Mouse (Mus musculus) intestine, postnatal 0 days (tissue): ENCODE data around the gene Olfr1055. TPM values are rescaled to one million over a fixed set of nuclear protein-coding genes. Genes with fewer than 3 reads are reported as not detected.

Source experiments
- ATAC-seq: fragments of 200-750 bp; cut with Nextera tagmentation; 2 replicates; pipeline ENCODE4 v1.8.0; 2017; ENCODE audit warnings: mild to moderate bottlenecking, moderate TSS enrichment, moderate library complexity
- H3K27ac ChIP-seq: fragments of 300-500 bp; sonication (generic); 2 replicates; pipeline ENCODE4 v1.5.1; 2014; ENCODE audit warnings: mild to moderate bottlenecking, low read depth, low read length, moderate library complexity
- H3K27me3 ChIP-seq: fragments of 300-500 bp; sonication (generic); replicated peaks from 2 replicates; pipeline ENCODE4 v1.6.1; 2014; ENCODE audit warnings: low read length, mixed read lengths; ENCODE audit not compliant: control insufficient read depth, insufficient read depth
- H3K36me3 ChIP-seq: fragments of 300-500 bp; sonication (generic); 2 replicates; pipeline ENCODE4 v1.6.1; 2014; ENCODE audit warnings: mild to moderate bottlenecking, moderate library complexity; ENCODE audit not compliant: control insufficient read depth, insufficient read depth
- H3K4me1 ChIP-seq: fragments of 300-500 bp; sonication (generic); replicated peaks from 2 replicates; pipeline ENCODE4 v1.6.1; 2014; ENCODE audit warnings: antibody characterized with exemption, low read length, mixed read lengths; ENCODE audit not compliant: control insufficient read depth, insufficient read depth
- H3K4me2 ChIP-seq: fragments of 300-500 bp; sonication (generic); replicated peaks from 2 replicates; pipeline ENCODE4 v1.6.1; 2014; ENCODE audit warnings: low read depth, mild to moderate bottlenecking, moderate library complexity
- H3K4me3 ChIP-seq: fragments of 300-500 bp; sonication (generic); 2 replicates; pipeline ENCODE4 v1.5.1; 2014; ENCODE audit warnings: low read depth, low read length
- H3K9ac ChIP-seq: fragments of 300-500 bp; sonication (generic); 2 replicates; pipeline ENCODE4 v1.6.1; 2014; ENCODE audit warnings: mild to moderate bottlenecking, low read depth, low read length
- H3K9me3 ChIP-seq: fragments of 300-500 bp; sonication (generic); 2 replicates; pipeline ENCODE4 v1.6.1; 2016; ENCODE audit warnings: mixed run types; ENCODE audit not compliant: control insufficient read depth
- CTCF ChIP-seq: sonication (generic); IDR thresholded peaks from 2 replicates; pipeline ENCODE4 v1.5.1; 2016; ENCODE audit warnings: low read depth, mild to moderate bottlenecking, control low read depth, antibody characterized with exemption, moderate library complexity
- WGBS: fragments of 180-500 bp; shearing (Covaris S2); extraction: QIAGEN DNeasy Blood & Tissue Kit; methylation state at CpG from one replicate; pipeline ENCODE4 v1.1.7; 2014; 5-methylcytosine and 5-hydroxymethylcytosine counted together
- polyA plus RNA-seq: library from polyadenylated mRNA; unstranded; fragments of >200 nt; fragmentation: Nextera tagmentation; extraction: Ambion mirVana; gene quantifications from 2 replicates; pipeline ENCODE4 v1.2.1, GENCODE M21; 2015

Gene Olfr1055
- polyA plus RNA-seq, 1 experiment from 2014 or later: not detected

DNA sequence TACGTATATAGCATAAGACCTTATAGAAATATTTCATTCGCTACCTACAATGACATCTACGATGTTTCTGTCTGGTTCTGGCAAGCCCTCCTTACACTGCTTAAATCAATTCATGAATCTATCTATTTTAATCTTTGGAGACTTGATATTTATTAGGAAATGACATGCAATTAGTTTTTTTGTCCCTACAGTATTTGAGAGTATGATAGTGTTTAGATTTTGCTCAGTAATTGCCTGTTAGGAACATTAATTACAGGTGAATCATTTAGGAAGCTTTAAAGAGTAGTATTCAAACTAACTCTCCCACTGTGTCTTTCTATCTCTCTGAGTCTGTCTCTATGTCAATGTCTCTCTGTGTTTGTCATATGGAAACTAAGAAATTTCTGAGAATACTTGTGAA is 14.8 kb downstream of the Olfr1055 start, which contains the start of gene Olfr1054:
Gene Olfr1054, minus strand, starts transcription at position 101 of the 400 bp plus-strand sequence.
- no peak for ATAC-seq
- Histone ChIP-seq H3K9ac (no peak within 1 kb of the TSS), H3K36me3 (no peaks in the 10 kb centered on the region), H3K9me3 (no peaks in the 10 kb centered on the region), H3K4me1 (no peaks in the 10 kb centered on the region), H3K27ac (no peak within 1 kb of the TSS), H3K4me3 (no peak within 1 kb of the TSS), H3K4me2 (no peak within 1 kb of the TSS), H3K27me3 (no peaks in the 10 kb centered on the region)
- no peak for TF ChIP-seq CTCF
- WGBS: 80% methylated on average over 3 of the region's 3 CpGs

DNA sequence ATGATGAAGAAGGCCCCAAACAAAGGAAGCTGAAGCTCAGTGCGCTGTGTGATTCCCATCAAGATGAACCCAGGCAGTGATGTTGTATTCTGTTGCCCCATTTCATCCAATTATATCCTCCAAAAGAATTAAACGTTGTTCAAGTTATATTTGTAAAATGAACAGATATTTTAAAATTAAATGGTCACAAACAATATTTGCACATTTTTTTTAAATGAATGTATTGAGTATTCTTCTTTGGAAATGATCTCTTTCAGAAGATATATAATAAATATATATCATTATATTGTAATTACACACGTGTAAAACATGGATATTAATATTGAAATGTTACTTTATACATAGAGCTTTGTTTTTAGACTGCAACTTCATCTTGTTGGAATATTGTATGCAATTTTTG is 34.9 kb downstream of the Olfr1055 start, which contains the start of gene Olfr1053:
Gene Olfr1053, minus strand, starts transcription at position 101 of the 400 bp plus-strand sequence.
- no peak within 1 kb of the TSS for H3K9ac ChIP-seq
- no peak within 1 kb of the TSS for H3K4me3 ChIP-seq
- no peak within 1 kb of the TSS for H3K4me2 ChIP-seq
- TF ChIP-seq CTCF: no peak
- H3K36me3 ChIP-seq: no peaks in the 10 kb centered on the region
- WGBS: 62% methylated on average over 3 of the region's 3 CpGs
- H3K4me1 ChIP-seq: no peaks in the 10 kb centered on the region
- ATAC-seq: no peak
- no peaks in the 10 kb centered on the region for H3K27me3 ChIP-seq
- H3K9me3 ChIP-seq: no peaks in the 10 kb centered on the region
- no peak within 1 kb of the TSS for H3K27ac ChIP-seq

Other genes starting within 250 kb of the Olfr1055 start
- not detected in 2 replicates for gene Olfr1039, start 214.4 kb downstream of the Olfr1055 start, polyA plus RNA-seq
- gene Olfr1040, start 203.6 kb downstream of the Olfr1055 start, polyA plus RNA-seq: not detected in 2 replicates
- not detected in 2 replicates for gene Olfr1042, start 188.4 kb downstream of the Olfr1055 start, polyA plus RNA-seq
- gene Olfr1043, start 182.8 kb downstream of the Olfr1055 start, polyA plus RNA-seq: not detected in 2 replicates
- gene Olfr1044, start 172.5 kb downstream of the Olfr1055 start, polyA plus RNA-seq: not detected in 2 replicates
- gene Olfr52, start 164.6 kb downstream of the Olfr1055 start, polyA plus RNA-seq: not detected in 2 replicates
- gene Olfr1045, start 147.3 kb downstream of the Olfr1055 start, polyA plus RNA-seq: not detected in 2 replicates
- gene Olfr1046, start 131.0 kb downstream of the Olfr1055 start, polyA plus RNA-seq: not detected in 2 replicates
- not detected in 2 replicates for gene Olfr1047, start 118.9 kb downstream of the Olfr1055 start, polyA plus RNA-seq
- gene Olfr1048, start 110.0 kb downstream of the Olfr1055 start, polyA plus RNA-seq: not detected in 2 replicates
- gene Olfr1049, start 92.0 kb downstream of the Olfr1055 start, polyA plus RNA-seq: not detected in 2 replicates
- not detected in 2 replicates for gene Olfr1051, start 71.2 kb downstream of the Olfr1055 start, polyA plus RNA-seq
- gene Olfr1052, start 57.8 kb downstream of the Olfr1055 start, polyA plus RNA-seq: not detected in 2 replicates
- not detected in 2 replicates for gene Olfr1053, start 35.0 kb downstream of the Olfr1055 start, polyA plus RNA-seq
- not detected in 2 replicates for gene Olfr1054, start 14.9 kb downstream of the Olfr1055 start, polyA plus RNA-seq
- not detected in 2 replicates for gene Olfr1056, start 12.2 kb upstream of the Olfr1055 start, polyA plus RNA-seq
- gene Olfr1057, start 28.1 kb upstream of the Olfr1055 start, polyA plus RNA-seq: not detected in 2 replicates
- not detected in 2 replicates for gene Olfr1058, start 38.3 kb upstream of the Olfr1055 start, polyA plus RNA-seq
- gene Olfr1061, start 63.8 kb upstream of the Olfr1055 start, polyA plus RNA-seq: not detected in 2 replicates
- not detected in 2 replicates for gene Olfr1062, start 76.5 kb upstream of the Olfr1055 start, polyA plus RNA-seq
- gene Olfr1065, start 100.3 kb upstream of the Olfr1055 start, polyA plus RNA-seq: not detected in 2 replicates
- gene Olfr1066, start 106.0 kb upstream of the Olfr1055 start, polyA plus RNA-seq: not detected in 2 replicates
- not detected in 2 replicates for gene Olfr228, start 137.1 kb upstream of the Olfr1055 start, polyA plus RNA-seq
- not detected in 2 replicates for gene Olfr1076, start 158.2 kb upstream of the Olfr1055 start, polyA plus RNA-seq
- gene Olfr1079, start 192.2 kb upstream of the Olfr1055 start, polyA plus RNA-seq: not detected in 2 replicates
- not detected in 2 replicates for gene Olfr1080, start 208.0 kb upstream of the Olfr1055 start, polyA plus RNA-seq
- gene Olfr1082, start 248.7 kb upstream of the Olfr1055 start, polyA plus RNA-seq: not detected in 2 replicates